Mouse (Mus musculus) forebrain, embryonic 16.5 days (tissue): Measurements from ENCODE around the gene Chst5. TPM values are rescaled to one million over a fixed set of nuclear protein-coding genes. Genes with fewer than 3 reads are reported as not detected.

Experiments used
- ATAC-seq: fragments of 200-750 bp; cut with Nextera tagmentation; 2 replicates; pipeline ENCODE4 v1.8.0; 2017; ENCODE audit warnings: mild to moderate bottlenecking, moderate library complexity
- H3K27ac ChIP-seq: fragments of 300-500 bp; sonication (generic); 2 replicates; pipeline ENCODE4 v1.5.1; 2014; ENCODE audit warnings: low read length, control low read depth
- H3K27me3 ChIP-seq: fragments of 300-500 bp; sonication (generic); replicated peaks from 2 replicates; pipeline ENCODE4 v1.6.1; 2014; ENCODE audit warnings: low read length; ENCODE audit not compliant: control insufficient read depth, insufficient read depth
- H3K36me3 ChIP-seq: fragments of 300-500 bp; sonication (generic); 2 replicates; pipeline ENCODE4 v1.6.1; 2014; ENCODE audit not compliant: control insufficient read depth, insufficient read depth
- H3K4me1 ChIP-seq: fragments of 300-500 bp; sonication (generic); replicated peaks from 2 replicates; pipeline ENCODE4 v1.6.1; 2014; ENCODE audit warnings: low read length; ENCODE audit not compliant: control insufficient read depth, insufficient read depth
- H3K4me2 ChIP-seq: fragments of 300-500 bp; sonication (generic); 2 replicates; pipeline ENCODE4 v1.6.1; 2014; ENCODE audit warnings: mild to moderate bottlenecking, low read length, control low read depth
- H3K4me3 ChIP-seq: fragments of 300-500 bp; sonication (generic); replicated peaks from 2 replicates; pipeline ENCODE4 v1.5.1; 2014; ENCODE audit warnings: mild to moderate bottlenecking, low read length, control low read depth
- H3K9ac ChIP-seq: fragments of 300-500 bp; sonication (generic); replicated peaks from 2 replicates; pipeline ENCODE4 v1.6.1; 2014; ENCODE audit warnings: low read depth, low read length, control low read depth
- H3K9me3 ChIP-seq: fragments of 300-500 bp; sonication (generic); 2 replicates; pipeline ENCODE4 v1.6.1; 2016; ENCODE audit warnings: low read length; ENCODE audit not compliant: control insufficient read depth
- WGBS: fragments of 180-500 bp; shearing (Covaris S2); extraction: QIAGEN DNeasy Blood & Tissue Kit; methylation state at CpG from one replicate; pipeline ENCODE4 v1.1.7; 2014; 5-methylcytosine and 5-hydroxymethylcytosine counted together
- polyA plus RNA-seq: library from polyadenylated mRNA; unstranded; fragments of >200 nt; fragmentation: Nextera tagmentation; extraction: Ambion mirVana; gene quantifications from 2 replicates; pipeline ENCODE4 v1.2.1, GENCODE M21; 2015

The Chst5 gene
- polyA plus RNA-seq, 1 experiment from 2014 or later: 2.3 TPM

DNA sequence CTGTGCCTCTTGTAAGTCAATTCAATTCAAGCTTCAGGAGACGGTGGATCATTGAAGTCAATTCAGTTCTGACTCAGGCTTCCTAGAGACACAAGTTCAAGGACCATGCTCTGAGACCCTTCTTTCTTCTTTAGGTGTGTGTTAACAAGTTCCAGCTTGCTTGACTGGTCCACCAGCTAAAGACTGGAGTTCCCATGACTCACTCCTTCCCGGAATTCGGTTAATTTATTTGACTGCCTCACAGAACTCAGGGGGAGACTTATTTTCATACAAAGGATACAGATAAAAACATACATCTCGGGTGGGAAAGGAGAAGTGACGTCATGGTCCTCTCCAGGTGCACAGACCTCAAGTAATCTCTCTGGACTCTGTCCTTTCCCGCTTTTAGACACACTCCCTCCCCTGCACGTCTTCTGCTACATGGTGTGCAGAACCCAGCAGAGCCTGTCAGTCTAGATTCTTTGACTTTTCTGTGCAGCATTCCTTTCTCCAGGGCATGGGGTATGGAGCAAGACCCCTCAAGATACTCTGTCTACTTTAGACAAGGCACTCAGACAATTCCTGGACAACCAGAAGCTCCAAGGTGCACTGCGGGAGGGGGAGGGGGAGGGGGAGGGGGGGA is 4.6 kb downstream of the Chst5 start:
- Histone ChIP-seq H3K27me3 (no peaks in the 10 kb centered on the region), H3K36me3 (no peaks in the 10 kb centered on the region), H3K27ac (no peak overlapping the region), H3K9me3 (no peaks in the 10 kb centered on the region), H3K4me3 (no peak overlapping the region), H3K4me2 (no peak overlapping the region), H3K9ac (no peak overlapping the region), H3K4me1 (peaks cover 10% of the 10 kb centered on the region)
- 76% methylated on average over 7 of the region's 8 CpGs for WGBS
- no peak for ATAC-seq

DNA sequence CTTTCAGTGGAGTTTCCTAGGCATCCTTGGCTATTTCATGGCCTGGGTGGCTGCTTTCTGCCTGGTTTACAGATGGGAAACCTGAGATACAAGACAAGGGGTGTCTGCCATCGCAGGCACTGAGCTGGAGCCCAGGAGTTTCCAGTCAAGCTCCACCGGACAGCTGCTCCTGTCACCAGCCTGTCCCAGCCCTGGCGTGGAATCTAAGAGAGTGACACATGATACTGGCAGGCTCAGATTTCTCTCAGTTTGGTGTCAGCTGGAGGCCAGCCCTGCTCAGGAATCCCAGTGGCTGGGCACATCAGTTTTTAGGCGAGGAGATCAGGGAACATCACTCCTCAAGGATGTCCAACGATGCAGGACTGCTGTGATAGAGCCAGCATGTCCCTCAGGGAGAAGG is 8.2 kb downstream of the Chst5 start:
- no peaks in the 10 kb centered on the region for H3K27me3 ChIP-seq
- no peaks in the 10 kb centered on the region for H3K36me3 ChIP-seq
- ATAC-seq: no peak
- H3K9ac ChIP-seq: no peak overlapping the region
- no peak overlapping the region for H3K4me3 ChIP-seq
- no peak overlapping the region for H3K4me2 ChIP-seq
- H3K27ac ChIP-seq: no peak overlapping the region
- H3K4me1 ChIP-seq: no peaks in the 10 kb centered on the region
- no peaks in the 10 kb centered on the region for H3K9me3 ChIP-seq
- 32% methylated on average over 5 of the region's 5 CpGs for WGBS

DNA sequence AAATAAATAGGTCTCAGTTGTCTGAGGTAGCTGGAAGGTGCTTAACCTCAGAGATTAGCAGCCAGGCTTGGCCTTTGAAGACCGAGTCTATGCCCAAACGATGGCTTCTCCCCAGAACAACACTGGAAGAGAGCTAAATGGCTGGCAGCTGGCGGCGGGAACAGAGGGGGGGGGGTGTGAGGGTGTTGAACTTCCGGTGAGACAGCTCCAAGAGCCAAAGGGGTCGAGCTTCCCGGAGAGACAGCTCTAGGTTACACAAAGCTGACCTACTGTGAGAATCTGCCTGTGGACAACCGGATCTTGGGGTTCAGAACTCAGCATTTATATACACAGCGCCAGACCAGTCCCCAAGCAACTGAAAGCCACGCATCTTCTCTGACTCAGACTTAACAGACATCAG is 11.7 kb downstream of the Chst5 start:
- WGBS: 39% methylated on average over 10 of the region's 10 CpGs
- ATAC-seq: no peak
- H3K36me3 ChIP-seq: no peaks in the 10 kb centered on the region
- H3K4me3 ChIP-seq: no peak overlapping the region
- H3K9me3 ChIP-seq: no peaks in the 10 kb centered on the region
- H3K9ac ChIP-seq: no peak overlapping the region
- no peaks in the 10 kb centered on the region for H3K4me1 ChIP-seq
- H3K4me2 ChIP-seq: no peak overlapping the region
- H3K27ac ChIP-seq: no peak overlapping the region
- H3K27me3 ChIP-seq: 0 out of 2 replicates have a peak, but pooled peaks cover 2% of the 10 kb centered on the region

DNA sequence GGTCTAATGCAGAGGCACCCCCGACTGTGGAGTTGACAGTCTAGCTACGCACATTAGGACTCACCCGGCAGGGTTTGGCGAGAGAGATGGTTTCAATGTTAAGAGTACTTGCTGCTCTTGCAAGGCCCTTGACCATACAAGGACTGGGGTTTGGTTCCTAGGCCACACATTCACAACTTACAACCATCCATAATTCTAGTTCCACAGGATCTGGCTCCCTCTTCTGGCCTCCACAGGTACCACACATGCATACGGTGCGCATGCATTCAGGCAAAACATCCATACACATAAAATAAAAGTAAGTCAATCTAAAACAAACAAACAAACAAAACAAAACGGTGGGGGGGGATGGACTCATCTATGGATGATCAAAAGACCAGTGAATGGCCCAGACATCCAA is 15.3 kb downstream of the Chst5 start:
- H3K27me3 ChIP-seq: peaks cover 26% of the 10 kb centered on the region
- H3K4me1 ChIP-seq: peaks cover 5% of the 10 kb centered on the region
- H3K9me3 ChIP-seq: no peaks in the 10 kb centered on the region
- H3K36me3 ChIP-seq: no peaks in the 10 kb centered on the region
- no peak overlapping the region for H3K4me2 ChIP-seq
- no peak overlapping the region for H3K27ac ChIP-seq
- H3K9ac ChIP-seq: no peak overlapping the region
- no peak for ATAC-seq
- H3K4me3 ChIP-seq: no peak overlapping the region
- 84% methylated on average over 7 of the region's 7 CpGs for WGBS

GRCm38 (mm10) chr8:111892615-111893014 is 17.6 kb downstream of the Chst5 start:
- Histone ChIP-seq H3K4me1 (peaks cover 9% of the 10 kb centered on the region), H3K4me2 (no peak overlapping the region), H3K9ac (no peak overlapping the region), H3K9me3 (no peaks in the 10 kb centered on the region), H3K4me3 (no peak overlapping the region), H3K27me3 (peaks cover 39% of the 10 kb centered on the region), H3K36me3 (no peaks in the 10 kb centered on the region), H3K27ac (no peak overlapping the region)
- WGBS: 66% methylated on average over 5 of the region's 5 CpGs
- no peak for ATAC-seq

DNA sequence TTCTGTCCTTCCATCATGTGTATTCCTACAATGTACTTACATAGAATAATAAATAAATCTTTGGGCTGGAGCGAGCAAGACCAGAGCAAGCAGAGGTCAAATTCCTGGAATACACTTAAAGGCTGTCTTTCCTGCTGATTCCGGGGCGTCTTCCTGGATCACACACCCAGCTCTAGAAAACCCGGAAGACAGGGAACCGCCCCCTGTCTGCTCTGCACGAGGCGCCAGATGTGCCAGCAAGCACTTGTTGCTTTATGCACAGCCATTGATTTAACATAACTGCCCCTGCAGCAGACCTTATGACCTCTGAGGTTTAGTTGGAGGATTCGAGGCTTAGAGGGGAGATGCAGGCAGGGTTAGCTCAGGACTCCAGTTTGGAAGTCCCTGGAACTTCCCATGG is 18.3 kb downstream of the Chst5 start:
- H3K27me3 ChIP-seq: peaks cover 39% of the 10 kb centered on the region
- H3K36me3 ChIP-seq: no peaks in the 10 kb centered on the region
- 57% methylated on average over 8 of the region's 8 CpGs for WGBS
- no peak for ATAC-seq
- H3K4me3 ChIP-seq: no peak overlapping the region
- H3K4me1 ChIP-seq: peaks cover 9% of the 10 kb centered on the region
- H3K9ac ChIP-seq: no peak overlapping the region
- no peaks in the 10 kb centered on the region for H3K9me3 ChIP-seq
- H3K4me2 ChIP-seq: no peak overlapping the region
- no peak overlapping the region for H3K27ac ChIP-seq

GRCm38 (mm10) chr8:111890911-111891303 is 19.3 kb downstream of the Chst5 start:
- Histone ChIP-seq H3K9ac (no peak overlapping the region), H3K36me3 (no peaks in the 10 kb centered on the region), H3K27me3 (peaks cover 37% of the 10 kb centered on the region), H3K4me1 (peaks cover 9% of the 10 kb centered on the region), H3K4me3 (no peak overlapping the region), H3K9me3 (no peaks in the 10 kb centered on the region), H3K27ac (no peak overlapping the region), H3K4me2 (no peak overlapping the region)
- ATAC-seq: no peak
- WGBS: 67% methylated on average over 6 of the region's 6 CpGs

- ATAC-seq: peak; percentile 40; the same call in 1 of the 2 replicates
- no peaks in the 10 kb centered on the region for H3K9me3 ChIP-seq
- H3K4me2 ChIP-seq: peak overlapping the region; percentile 65
- peaks cover 37% of the 10 kb centered on the region for H3K27me3 ChIP-seq
- peaks cover 9% of the 10 kb centered on the region for H3K4me1 ChIP-seq
- peak overlapping the region; percentile 39 for H3K4me3 ChIP-seq
- H3K27ac ChIP-seq: no peak overlapping the region
- WGBS: 8% methylated on average over 86 of the region's 86 CpGs
- peak overlapping the region; percentile 22; the same call in 1 of the 2 replicates for H3K9ac ChIP-seq
- H3K36me3 ChIP-seq: no peaks in the 10 kb centered on the region
These were observed 20.0 kb downstream of the Chst5 start for GRCm38 (mm10) chr8:111889931-111890910.

- Histone ChIP-seq H3K4me3 (no peak overlapping the region), H3K9me3 (no peaks in the 10 kb centered on the region), H3K9ac (no peak overlapping the region), H3K27ac (no peak overlapping the region), H3K36me3 (no peaks in the 10 kb centered on the region), H3K4me1 (peaks cover 9% of the 10 kb centered on the region), H3K27me3 (peaks cover 37% of the 10 kb centered on the region), H3K4me2 (no peak overlapping the region)
- no peak for ATAC-seq
- 36% methylated on average over 7 of the region's 7 CpGs for WGBS
These were observed 22.1 kb downstream of the Chst5 start for GRCm38 (mm10) chr8:111888091-111888650.
